Mouse (Mus musculus): ENCODE results near the gene Ppie.
A peak's percentile ranks its signal among the peaks of the same experiment; 100 is the strongest.
"Not testable (repeated sequence)": the region's sequence is repeated elsewhere in the genome, so short reads cannot be mapped to it uniquely, and the experiment has no call there.

Gene Ppie

GRCm38 (mm10) chr4:123139513-123140154, at the start of gene Ppie:
TSS of gene Ppie (minus strand) at chr4:123139951.
- peak; percentile 47 for DNase-seq (ENCODE audit: low spot score)

GRCm38 (mm10) chr4:123184816-123185215, 45.1 kb upstream of the Ppie start:
- no peak for DNase-seq (ENCODE audit: low spot score)

- peak; percentile 87 for DNase-seq (ENCODE audit: low spot score)
Observed at GRCm38 (mm10) chr4:123183239-123184056, 43.7 kb upstream of the Ppie start.

- DNase-seq (ENCODE audit: low spot score): peak; percentile 69
Observed at GRCm38 (mm10) chr4:123182328-123183238, 42.8 kb upstream of the Ppie start, which contains the start of gene Hpcal4. TSS of gene Hpcal4 (plus strand) at chr4:123183227.

- DNase-seq (ENCODE audit: low spot score): no peak
Observed at GRCm38 (mm10) chr4:123171811-123172210, 32.1 kb upstream of the Ppie start.

- DNase-seq (ENCODE audit: low spot score): peak; percentile 38
Observed at GRCm38 (mm10) chr4:123164157-123164556, 24.4 kb upstream of the Ppie start.

- no peak for DNase-seq (ENCODE audit: low spot score)
Observed at GRCm38 (mm10) chr4:123162305-123162917, 22.7 kb upstream of the Ppie start.

GRCm38 (mm10) chr4:123161251-123161650, 21.5 kb upstream of the Ppie start:
- DNase-seq (ENCODE audit: low spot score): not testable (repeated sequence)

GRCm38 (mm10) chr4:123160571-123160970, 20.8 kb upstream of the Ppie start:
- no peak for DNase-seq (ENCODE audit: low spot score)

GRCm38 (mm10) chr4:123155840-123156239, 16.1 kb upstream of the Ppie start:
- no peak for DNase-seq (ENCODE audit: low spot score)

- no peak for DNase-seq (ENCODE audit: low spot score)
Observed at GRCm38 (mm10) chr4:123155427-123155826, 15.7 kb upstream of the Ppie start.

- DNase-seq (ENCODE audit: low spot score): no peak
Observed at GRCm38 (mm10) chr4:123155004-123155403, 15.3 kb upstream of the Ppie start.

GRCm38 (mm10) chr4:123152976-123153375, 13.2 kb upstream of the Ppie start:
- peak; percentile 57 for DNase-seq (ENCODE audit: low spot score)

GRCm38 (mm10) chr4:123152003-123152402, 12.3 kb upstream of the Ppie start:
- DNase-seq (ENCODE audit: low spot score): no peak

- peak; percentile 48 for DNase-seq (ENCODE audit: low spot score)
Observed at GRCm38 (mm10) chr4:123147446-123148150, 7.8 kb upstream of the Ppie start.

- no peak for DNase-seq (ENCODE audit: low spot score)
Observed at GRCm38 (mm10) chr4:123137551-123137950, 2.2 kb downstream of the Ppie start.

GRCm38 (mm10) chr4:123127051-123127450, 12.7 kb downstream of the Ppie start:
- DNase-seq (ENCODE audit: low spot score): no peak

- DNase-seq (ENCODE audit: low spot score): no peak
Observed at GRCm38 (mm10) chr4:123126626-123127025, 13.1 kb downstream of the Ppie start.

GRCm38 (mm10) chr4:123121286-123121685, 18.5 kb downstream of the Ppie start:
- no peak for DNase-seq (ENCODE audit: low spot score)

GRCm38 (mm10) chr4:123116640-123117039, 23.1 kb downstream of the Ppie start:
- DNase-seq (ENCODE audit: low spot score): not testable (repeated sequence)

GRCm38 (mm10) chr4:123116011-123116410, 23.7 kb downstream of the Ppie start, which contains the start of gene Oxct2b:
TSS of gene Oxct2b (plus strand) at chr4:123116266.
- no peak for DNase-seq (ENCODE audit: low spot score)
